ENCODE assay signal across 8 mouse cellular contexts in genomic region chr9:106453271-106454070, GRCm38 (mm10). TPM values are rescaled to one million over a fixed set of nuclear protein-coding genes. Genes with fewer than 3 reads are reported as not detected.
A peak's percentile ranks its signal among the peaks of the same experiment; 100 is the strongest.
DNase-seq lines count a peak whose midpoint lies in the region; ATAC-seq and TF ChIP-seq lines count a peak whose summit lies in the region.

TSS of gene Pcbp4 (plus strand) at chr9:106453291.

- H3K36me3 ChIP-seq in spleen, adult 2 months (ENCODE audit: control insufficient read depth, insufficient read depth, low read length), result no peaks in the 10 kb centered on the region
- no peaks in the 10 kb centered on the region for H3K36me3 ChIP-seq in hindbrain, embryonic 15.5 days
- H3K36me3 ChIP-seq in splenic B cell, adult 2 months (ENCODE audit: control insufficient read depth, insufficient read depth, low read length, poor library complexity, severe bottlenecking), result no peaks in the 10 kb centered on the region

- WGBS in spleen, adult 2 months, result 3% methylated on average over 48 of the region's 74 CpGs
- 0% methylated on average over 37 of the region's 74 CpGs for WGBS in hindbrain, embryonic 15.5 days

- peaks cover 4% of the 10 kb centered on the region for H3K4me1 ChIP-seq in spleen, adult 2 months (ENCODE audit: control insufficient read depth, insufficient read depth, insufficient read length)
- H3K4me1 ChIP-seq in hindbrain, embryonic 15.5 days (replicated peaks), result peaks cover 61% of the 10 kb centered on the region

- peak within 1 kb of the TSS; percentile 60 for H3K4me3 ChIP-seq in spleen, adult 2 months (ENCODE audit: extremely low read depth, insufficient read depth, insufficient read length)
- peak within 1 kb of the TSS; percentile 76 for H3K4me3 ChIP-seq in hindbrain, embryonic 15.5 days

- no peak for TF ChIP-seq CTCF in spleen, adult 2 months (IDR thresholded peaks at IDR 0.05; ENCODE audit: extremely low read depth, insufficient read depth, insufficient read length, insufficient replicate concordance)

- H3K9me3 ChIP-seq in hindbrain, embryonic 15.5 days, result no peaks in the 10 kb centered on the region

- no peak within 1 kb of the TSS; the same call in 1 of the 2 replicates for H3K27ac ChIP-seq in spleen, adult 2 months (ENCODE audit: insufficient read depth, low read length)
- H3K27ac ChIP-seq in hindbrain, embryonic 15.5 days (replicated peaks), result peak within 1 kb of the TSS; percentile 91

- H3K9ac ChIP-seq in hindbrain, embryonic 15.5 days, result peak within 1 kb of the TSS; percentile 80

- no peak for DNase-seq in spleen, adult 2 months (ENCODE audit: low read depth in 1 of 2, low spot score in 2 of 2)
- no peak for DNase-seq in spleen, postnatal 14 days (ENCODE audit: low spot score in 2 of 2)
- peak; percentile 75 for DNase-seq in cerebellum, adult 8-10 months
- DNase-seq in gastrocnemius, adult 8-10 months (ENCODE audit: low spot score in 2 of 2), result peak in 1 of 2 experiments; percentile 56
- peak; percentile 53 to 60 for DNase-seq in layer of hippocampus, postnatal 36 days
- DNase-seq in lung, postnatal 36 days, result peak; percentile 60
- DNase-seq in splenic B cell, adult 2 months (ENCODE audit: low read depth, low spot score), result peak; percentile 42

- ATAC-seq in hindbrain, embryonic 15.5 days (ENCODE audit: low FRiP score, low read depth), result peak; percentile 46

- no peak for TF ChIP-seq POLR2A in spleen, adult 2 months (IDR thresholded peaks at IDR 0.05; ENCODE audit: low read depth, low read length)

- H3K4me2 ChIP-seq in hindbrain, embryonic 15.5 days, result peak within 1 kb of the TSS; percentile 91

- no peaks in the 10 kb centered on the region for H3K27me3 ChIP-seq in spleen, adult 2 months (ENCODE audit: control insufficient read depth, insufficient read depth, low read length)
- no peaks in the 10 kb centered on the region for H3K27me3 ChIP-seq in hindbrain, embryonic 15.5 days
- peaks cover 2% of the 10 kb centered on the region; the same call in 1 of the 2 replicates for H3K27me3 ChIP-seq in splenic B cell, adult 2 months (ENCODE audit: control insufficient read depth, insufficient read depth, low read length, poor library complexity, severe bottlenecking)

RNA-seq across cellular contexts. Expression of gene Pcbp4, which starts in this region (rescaled TPM):
- polyA plus RNA-seq in spleen, adult 2 months (2012; rRNA removed), result 15.8 and 22.4 TPM in 2 replicates
- total RNA-seq in gastrocnemius, adult 8-10 months (2022), result 10 to 100 TPM; 49.9 to 70.6 (median 61.3) TPM
- polyA plus RNA-seq in hindbrain, embryonic 15.5 days (2015; fragmentation: Nextera tagmentation; extraction: Ambion mirVana), result 246 and 264 TPM in 2 replicates
- total RNA-seq in layer of hippocampus, postnatal 36 days (2021), result 100 to 1,000 TPM; 175 to 176 TPM

Comparison
In these comparisons a context has a peak if more than half of its experiments do, and no peak if none do; other contexts are left out.
1. RNA of gene Pcbp4 (polyA plus RNA-seq): 246 to 264 TPM in hindbrain, embryonic 15.5 days; 15.8 to 22.4 TPM in spleen, adult 2 months; every median in the first group is over 10 times any median in the second.
2. DNase-seq: peak in cerebellum, adult 8-10 months (single experiment), layer of hippocampus, postnatal 36 days (2 of 2), lung, postnatal 36 days (single experiment) and splenic B cell, adult 2 months (single experiment); none in spleen, adult 2 months (0 of 2) and spleen, postnatal 14 days (0 of 2).